Mouse (Mus musculus) kidney, embryonic 15.5 days (tissue): ENCODE measurements at regions not wholly inside any gene's neighbourhood (a gene's known extent, or its start where the extent isn't known, plus 50 kb on each side); places are given as distances from the start of the nearest gene placed in this dataset.

Source experiments
- ATAC-seq: fragments of 200-750 bp; cut with Nextera tagmentation; replicated peaks from 2 replicates; pipeline ENCODE4 v1.8.0; 2017; ENCODE audit warnings: moderate TSS enrichment; ENCODE audit not compliant: low FRiP score
- H3K27ac ChIP-seq: fragments of 300-500 bp; sonication (generic); 2 replicates; pipeline ENCODE4 v1.5.1; 2015; ENCODE audit warnings: mild to moderate bottlenecking, inconsistent platforms
- H3K27me3 ChIP-seq: fragments of 300-500 bp; sonication (generic); 2 replicates; pipeline ENCODE4 v1.6.1; 2015; ENCODE audit warnings: inconsistent platforms
- H3K36me3 ChIP-seq: fragments of 300-500 bp; sonication (generic); 2 replicates; pipeline ENCODE4 v1.6.1; 2015; ENCODE audit warnings: inconsistent platforms
- H3K4me1 ChIP-seq: fragments of 300-500 bp; sonication (generic); 2 replicates; pipeline ENCODE4 v1.6.1; 2015; ENCODE audit warnings: inconsistent platforms
- H3K4me2 ChIP-seq: fragments of 300-500 bp; sonication (generic); 2 replicates; pipeline ENCODE4 v1.6.1; 2015; ENCODE audit warnings: moderate library complexity, mild to moderate bottlenecking, inconsistent platforms
- H3K4me3 ChIP-seq: fragments of 300-500 bp; sonication (generic); replicated peaks from 2 replicates; pipeline ENCODE4 v1.5.1; 2015; ENCODE audit warnings: mild to moderate bottlenecking, inconsistent platforms
- H3K9ac ChIP-seq: fragments of 300-500 bp; sonication (generic); 2 replicates; pipeline ENCODE4 v1.6.1; 2015; ENCODE audit warnings: mild to moderate bottlenecking, inconsistent platforms
- H3K9me3 ChIP-seq: fragments of 300-500 bp; sonication (generic); replicated peaks from 2 replicates; pipeline ENCODE4 v1.6.1; 2016; ENCODE audit warnings: inconsistent platforms
- WGBS: fragments of 180-500 bp; shearing (Covaris S2); methylation state at CpG from one replicate; pipeline ENCODE4 v1.1.7; 2015; ENCODE audit warnings: mixed read lengths; 5-methylcytosine and 5-hydroxymethylcytosine counted together

- 0 out of 2 replicates have a peak overlapping the region, but pooled peaks have one; percentile 20 for H3K27ac ChIP-seq
- 61% methylated on average over 6 of the region's 6 CpGs for WGBS
- no peak overlapping the region for H3K9ac ChIP-seq
- H3K9me3 ChIP-seq = no peaks in the 10 kb centered on the region
- H3K4me3 ChIP-seq = no peak overlapping the region
- H3K36me3 ChIP-seq = no peaks in the 10 kb centered on the region
- no peak for ATAC-seq
- H3K4me1 ChIP-seq = peaks cover 31% of the 10 kb centered on the region
- H3K4me2 ChIP-seq = no peak overlapping the region
- no peaks in the 10 kb centered on the region for H3K27me3 ChIP-seq
These were observed 51.0 kb upstream of the Tmem189 start for GRCm38 (mm10) chr2:167740516-167741189.
